Mouse (Mus musculus) C2C12 (cell line): ENCODE data around the gene Rbm10. TPM values are rescaled to one million over a fixed set of nuclear protein-coding genes. Genes with fewer than 3 reads are reported as not detected.

ENCODE experiments used
- H3K27me3 ChIP-seq: one replicate; pipeline ENCODE4 v1.6.1; 2011; ENCODE audit not compliant: control insufficient read depth, insufficient read depth, insufficient read length
- H3K36me3 ChIP-seq: one replicate; pipeline ENCODE4 v1.6.1; 2011; ENCODE audit not compliant: control insufficient read depth, insufficient read depth
- H3K4me3 ChIP-seq: one replicate; pipeline ENCODE4 v1.5.1; 2011; ENCODE audit warnings: mild to moderate bottlenecking, control low read depth; ENCODE audit not compliant: poor library complexity, insufficient read depth, severe bottlenecking
- H3K79me2 ChIP-seq: one replicate; pipeline ENCODE4 v1.6.1; 2011; ENCODE audit not compliant: control insufficient read depth, insufficient read depth
- H3K79me3 ChIP-seq: one replicate; pipeline ENCODE4 v1.6.1; 2011; ENCODE audit warnings: low read depth, control low read depth
- H3ac ChIP-seq: one replicate; pipeline ENCODE3; 2011; ENCODE audit warnings: low read depth; ENCODE audit not compliant: control insufficient read depth, insufficient read length
- CEBPB ChIP-seq: IDR thresholded peaks from one replicate; pipeline ENCODE4 v1.6.1; 2011; ENCODE audit warnings: low read depth, mild to moderate bottlenecking, control low read depth, moderate library complexity
- CTCF ChIP-seq: IDR thresholded peaks from one replicate; pipeline ENCODE4 v1.5.1; 2011; ENCODE audit not compliant: control insufficient read depth, insufficient read depth, insufficient read length
- FOSL1 ChIP-seq: IDR thresholded peaks from one replicate; pipeline ENCODE4 v1.8.0; 2011; ENCODE audit warnings: mild to moderate bottlenecking, low read length; ENCODE audit not compliant: poor library complexity, insufficient read depth, severe bottlenecking
- MAX ChIP-seq: IDR thresholded peaks from one replicate; pipeline ENCODE4 v1.6.1; 2011; ENCODE audit warnings: mild to moderate bottlenecking, control low read depth
- MYOD1 ChIP-seq: IDR thresholded peaks from one replicate; pipeline ENCODE4 v1.6.1; 2011; ENCODE audit warnings: low read depth; ENCODE audit not compliant: control insufficient read depth, insufficient read length
- MYOG ChIP-seq: IDR thresholded peaks from one replicate; pipeline ENCODE4 v1.6.1; 2011; ENCODE audit not compliant: control insufficient read depth, insufficient read length; ENCODE audit errors: extremely low read depth
- USF1 ChIP-seq: IDR thresholded peaks from one replicate; pipeline ENCODE4 v1.6.1; 2011; ENCODE audit warnings: low read depth, mild to moderate bottlenecking, control low read depth, moderate library complexity
- polyA plus RNA-seq: library from polyadenylated mRNA; unstranded; fragments of >200 nt; fragmentation: generic; extraction: Trizol; gene quantifications from one replicate; pipeline ENCODE4 v1.2.1, GENCODE M21; 2012; ENCODE audit warnings: missing spikeins

Rbm10 gene
- polyA plus RNA-seq, 1 experiment: 46.2 TPM

DNA sequence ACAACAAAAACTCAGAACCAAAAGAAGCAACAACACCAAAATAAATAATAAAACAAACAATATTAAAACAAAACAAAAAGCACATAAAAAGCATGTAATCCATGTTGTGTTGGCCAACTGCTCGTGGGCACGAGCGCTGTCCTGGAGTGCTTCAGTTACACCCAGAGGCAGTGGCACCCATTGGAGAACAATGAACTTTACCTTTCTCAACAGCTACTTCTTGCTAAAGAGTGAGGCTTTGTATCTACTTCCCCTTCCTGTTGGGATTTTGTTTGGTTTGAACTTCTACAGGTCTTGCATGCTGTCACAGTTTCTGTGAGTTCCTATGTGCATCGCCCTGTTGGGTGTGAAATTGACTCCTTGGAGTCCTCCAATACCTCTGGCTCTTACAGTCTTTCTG lies 8.8 kb upstream of the Rbm10 start:
- H3K79me3 ChIP-seq: no peaks in the 10 kb centered on the region
- no peak for TF ChIP-seq MAX
- TF ChIP-seq USF1: no peak
- TF ChIP-seq MYOG: no peak
- no peak overlapping the region for H3ac ChIP-seq
- H3K27me3 ChIP-seq: no peaks in the 10 kb centered on the region
- H3K4me3 ChIP-seq: no peak overlapping the region
- H3K36me3 ChIP-seq: no peaks in the 10 kb centered on the region
- H3K79me2 ChIP-seq: no peaks in the 10 kb centered on the region

DNA sequence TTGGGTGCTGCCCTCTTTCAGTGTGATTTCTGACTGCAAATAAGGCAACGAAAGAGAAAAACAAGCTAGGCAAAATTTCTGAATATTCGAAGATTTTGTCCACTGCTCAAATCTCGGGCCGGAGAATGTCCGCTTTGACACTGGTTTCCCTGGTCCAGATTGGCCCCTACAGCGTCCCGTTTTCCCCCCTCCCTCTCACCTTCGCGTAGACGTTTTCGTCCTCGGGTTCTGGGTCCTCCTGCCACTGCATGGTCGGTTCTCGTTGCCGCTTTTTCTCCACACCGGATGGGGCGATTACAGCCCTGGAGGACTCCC lies 485 bp upstream of the Rbm10 start:
- H3K27me3 ChIP-seq: no peaks in the 10 kb centered on the region
- H3ac ChIP-seq: peak overlapping the region; percentile 71
- peaks cover 40% of the 10 kb centered on the region for H3K79me3 ChIP-seq
- TF ChIP-seq MYOD1: no peak
- TF ChIP-seq MYOG: no peak
- no peak for TF ChIP-seq CTCF
- TF ChIP-seq USF1: no peak
- no peak for TF ChIP-seq FOSL1
- TF ChIP-seq MAX: no peak
- no peak for TF ChIP-seq CEBPB
- peak overlapping the region; percentile 45 for H3K4me3 ChIP-seq
- peaks cover 11% of the 10 kb centered on the region for H3K36me3 ChIP-seq
- H3K79me2 ChIP-seq: peaks cover 61% of the 10 kb centered on the region

DNA sequence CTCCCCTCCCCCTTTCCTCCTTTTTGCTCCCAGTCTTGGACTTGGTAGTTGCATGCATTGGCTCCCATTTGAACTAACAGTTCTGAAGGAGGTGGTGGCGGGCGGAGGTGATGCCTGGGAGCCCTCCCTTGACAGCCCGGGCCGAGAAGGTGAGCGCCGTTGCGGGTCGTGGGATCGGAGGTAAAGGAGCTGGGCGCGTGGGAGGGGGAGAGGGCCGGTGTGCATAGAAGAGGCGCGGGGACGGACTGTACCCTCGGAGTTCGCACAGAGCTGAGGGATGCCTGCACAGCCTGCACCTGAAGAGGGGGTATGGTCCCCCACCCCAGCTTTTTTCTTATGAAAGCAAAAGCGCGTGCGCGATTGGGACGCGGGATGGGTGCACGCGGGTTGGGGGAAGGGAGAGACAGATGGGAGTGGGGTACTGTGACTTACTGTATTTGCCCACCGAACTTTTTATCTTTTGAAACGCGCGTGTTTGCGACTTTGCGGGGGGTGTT lies 648 bp downstream of the Rbm10 start:
- Histone ChIP-seq H3ac (peak overlapping the region; percentile 96), H3K79me3 (peaks cover 47% of the 10 kb centered on the region), H3K27me3 (no peaks in the 10 kb centered on the region), H3K4me3 (peak overlapping the region; percentile 56), H3K36me3 (peaks cover 17% of the 10 kb centered on the region), H3K79me2 (peaks cover 72% of the 10 kb centered on the region)
- no peak for TF ChIP-seq MYOG
- TF ChIP-seq MYOD1: no peak
- no peak for TF ChIP-seq CTCF
- TF ChIP-seq CEBPB: no peak
- no peak for TF ChIP-seq FOSL1
- TF ChIP-seq USF1: no peak
- no peak for TF ChIP-seq MAX

DNA sequence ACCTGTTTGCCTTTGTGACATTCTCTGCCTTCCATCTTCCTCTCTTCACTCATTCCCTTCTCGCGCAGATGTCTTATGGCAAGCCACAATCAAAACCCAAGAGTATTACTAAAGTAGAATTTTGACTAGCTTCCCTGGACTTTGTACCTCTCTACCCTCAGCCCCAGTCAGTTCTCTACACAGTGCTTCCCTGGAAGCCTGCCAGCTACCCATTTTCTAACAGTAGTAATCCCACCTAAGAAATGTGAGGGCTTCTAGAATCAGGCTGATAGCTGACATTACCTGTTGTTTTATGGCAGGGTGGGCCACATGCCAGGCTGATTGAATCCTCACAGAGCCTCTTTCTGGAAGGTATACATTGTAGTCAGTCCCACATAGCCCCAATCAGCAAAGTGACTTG lies 20.8 kb downstream of the Rbm10 start:
- TF ChIP-seq MAX (no peak), MYOD1 (no peak), CEBPB (no peak), CTCF (no peak)
- Histone ChIP-seq H3K27me3 (no peaks in the 10 kb centered on the region), H3K79me3 (peaks cover 8% of the 10 kb centered on the region), H3K4me3 (no peak overlapping the region), H3K36me3 (peaks cover 25% of the 10 kb centered on the region), H3K79me2 (peaks cover 15% of the 10 kb centered on the region), H3ac (no peak overlapping the region)

DNA sequence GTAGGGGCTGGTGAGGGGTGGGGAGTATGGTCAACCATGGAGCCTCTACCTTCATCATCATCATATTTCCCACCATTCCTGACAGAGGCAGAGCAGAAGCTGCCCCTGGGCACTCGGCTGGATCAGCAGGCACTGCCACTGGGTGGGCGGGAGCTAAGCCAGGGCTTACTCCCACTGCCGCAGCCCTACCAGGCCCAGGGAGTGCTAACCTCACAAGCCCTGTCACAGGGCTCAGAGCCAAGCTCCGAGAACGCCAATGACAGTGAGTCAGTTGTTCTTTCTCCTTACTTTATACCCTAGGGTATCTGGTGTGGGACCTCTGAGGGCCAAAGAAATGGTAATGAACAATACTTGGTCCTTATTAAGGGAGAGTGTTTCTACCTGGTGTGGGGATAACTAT lies 27.5 kb downstream of the Rbm10 start:
- Histone ChIP-seq H3K79me3 (no peaks in the 10 kb centered on the region), H3K4me3 (no peak overlapping the region), H3ac (no peak overlapping the region), H3K27me3 (no peaks in the 10 kb centered on the region), H3K36me3 (peaks cover 44% of the 10 kb centered on the region), H3K79me2 (no peaks in the 10 kb centered on the region)
- TF ChIP-seq CTCF (no peak), CEBPB (no peak), MYOG (no peak), MAX (no peak), MYOD1 (no peak), USF1 (no peak), FOSL1 (no peak)

DNA sequence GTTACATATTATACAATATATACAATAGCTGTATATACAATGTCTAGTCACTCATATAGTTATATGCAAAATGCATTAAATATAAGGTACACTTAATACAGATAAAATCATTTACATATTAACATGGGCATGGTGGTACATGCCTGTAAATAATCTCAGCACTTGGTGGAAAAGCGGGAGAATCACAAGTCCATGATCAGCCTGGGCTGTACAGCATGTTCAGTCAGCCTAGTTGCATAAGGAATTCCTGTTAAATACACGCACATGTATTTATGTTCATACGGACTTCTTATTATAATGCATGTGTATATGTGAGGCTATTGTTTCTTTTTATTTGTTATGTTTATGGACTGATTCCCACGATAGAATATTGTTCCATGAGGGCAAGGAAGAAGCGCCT lies 40.3 kb downstream of the Rbm10 start:
- Histone ChIP-seq H3K4me3 (no peak overlapping the region), H3ac (peak overlapping the region; percentile 35), H3K36me3 (no peaks in the 10 kb centered on the region), H3K79me2 (peaks cover 5% of the 10 kb centered on the region), H3K27me3 (no peaks in the 10 kb centered on the region), H3K79me3 (no peaks in the 10 kb centered on the region)
- no peak for TF ChIP-seq MAX
- TF ChIP-seq CTCF: no peak
- no peak for TF ChIP-seq MYOD1
- TF ChIP-seq CEBPB: no peak
- no peak for TF ChIP-seq FOSL1
- no peak for TF ChIP-seq MYOG
- TF ChIP-seq USF1: no peak
